ENCODE assay signal across 22 mouse cellular contexts in genomic region chr11:111689899-111690298, GRCm38 (mm10).
A peak's percentile ranks its signal among the peaks of the same experiment; 100 is the strongest.
DNase-seq lines count a peak whose midpoint lies in the region; ATAC-seq and TF ChIP-seq lines count a peak whose summit lies in the region.
"Had no signal": no experiment of that assay in that cellular context is flagged by ENCODE, and none has a peak within 500 bp of the region (broad histone marks: within the 10 kb centered on the region; RNA-seq: fewer than 3 reads in every experiment).

No protein-coding gene starts in this region.

- no peak for TF ChIP-seq POLR2A in CH12.LX (IDR thresholded peaks at IDR 0.05; ENCODE audit: low read depth, low read length)

- no peak for TF ChIP-seq CTCF in lung, postnatal 0 days (IDR thresholded peaks at IDR 0.05)
- no peak for TF ChIP-seq CTCF in CH12.LX (conservative IDR thresholded peaks at IDR 0.05 in 1 of 2, IDR thresholded peaks at IDR 0.05 in 1 of 2; ENCODE audit: low read depth in 2 of 2, low read length in 2 of 2)
- TF ChIP-seq CTCF in layer of hippocampus, adult 2 months (conservative IDR thresholded peaks at IDR 0.05), result no peak

- H3K36me3 ChIP-seq in lung, postnatal 0 days (ENCODE audit: insufficient read depth, low read length), result no peaks in the 10 kb centered on the region
- H3K36me3 ChIP-seq in CH12.LX (replicated peaks in 1 of 2; ENCODE audit: control insufficient read depth in 1 of 2, insufficient read depth in 1 of 2, low read length in 1 of 2), result no peaks in the 10 kb centered on the region
- H3K36me3 ChIP-seq: embryonic facial prominence, embryonic 10.5 days; embryonic facial prominence, embryonic 12.5 days; forebrain, embryonic 15.5 days had no signal

- no peaks in the 10 kb centered on the region for H3K4me1 ChIP-seq in lung, postnatal 0 days (ENCODE audit: insufficient read depth, low read depth, low read length)
- H3K4me1 ChIP-seq in CH12.LX (ENCODE audit: control insufficient read depth in 1 of 2, insufficient read depth in 2 of 2), result peaks cover 0 to 8% of the 10 kb centered on the region in 2 experiments; a peak in 1 of 4 replicates
- H3K4me1 ChIP-seq: embryonic facial prominence, embryonic 12.5 days; forebrain, embryonic 13.5 days; forebrain, embryonic 15.5 days had no signal

- H3K27me3 ChIP-seq in lung, postnatal 0 days (replicated peaks; ENCODE audit: insufficient read depth, low read length), result no peaks in the 10 kb centered on the region
- H3K27me3 ChIP-seq in CH12.LX (replicated peaks), result no peaks in the 10 kb centered on the region
- H3K27me3 ChIP-seq: embryonic facial prominence, embryonic 12.5 days; forebrain, embryonic 13.5 days; forebrain, embryonic 15.5 days had no signal

- H3K79me2 ChIP-seq in CH12.LX (replicated peaks; ENCODE audit: control insufficient read depth, extremely low read depth, insufficient read depth, poor library complexity, severe bottlenecking), result no peaks in the 10 kb centered on the region

- peak; percentile 13 for DNase-seq in lung, postnatal 0 days (ENCODE audit: low spot score)
- DNase-seq in lung, adult 18-20 months, result no peak
- DNase-seq in CH12.LX (ENCODE audit: extremely low read depth), result peak; percentile 59
- DNase-seq in induced T-regulatory cell, adult 2 months (ENCODE audit: low read depth), result peak; percentile 1
- DNase-seq in layer of hippocampus, adult 2 months (ENCODE audit: low spot score in 2 of 2), result no peak
- DNase-seq: adrenal gland, adult 8-10 months; adrenal gland, postnatal 14 days; adrenal gland, postnatal 36 days; B cell, adult 2 months; cerebellum, adult 11-12 months; cerebellum, adult 2 months; cerebellum, adult 9-10 months; cerebellum, postnatal 10 days; cerebellum, postnatal 25 days; forebrain, postnatal 0 days had no signal

- WGBS in lung, postnatal 0 days, result 44% methylated on average over 2 of the region's 2 CpGs

- H3K9me3 ChIP-seq in lung, postnatal 0 days (ENCODE audit: low read length), result no peaks in the 10 kb centered on the region
- H3K9me3 ChIP-seq in CH12.LX (replicated peaks; ENCODE audit: low read length), result no peaks in the 10 kb centered on the region
- H3K9me3 ChIP-seq: embryonic facial prominence, embryonic 10.5 days; embryonic facial prominence, embryonic 12.5 days; forebrain, embryonic 13.5 days; forebrain, embryonic 15.5 days had no signal

- dilution Hi-C loops in CH12.LX (cut with MboI; ENCODE audit: extremely low pct_ligation_motif_present, extremely low pct_unique_long_range_greater_than_20kb, low sequenced_read_pairs), result no loop called here

- no peak overlapping the region for H3K4me3 ChIP-seq in lung, postnatal 0 days (ENCODE audit: low read depth, low read length)
- H3K4me3 ChIP-seq in CH12.LX (replicated peaks in 1 of 3; ENCODE audit: low read depth in 2 of 3, low read length in 2 of 3, poor library complexity in 1 of 3), result no peak overlapping the region
- H3K4me3 ChIP-seq in layer of hippocampus, adult 2 months, result no peak overlapping the region
- H3K4me3 ChIP-seq: embryonic facial prominence, embryonic 10.5 days; embryonic facial prominence, embryonic 12.5 days; forebrain, embryonic 13.5 days; forebrain, embryonic 15.5 days had no signal

- in situ Hi-C loops in CH12.LX (cut with MboI; ENCODE audit: low pct_ligation_motif_present, low pct_unique_long_range_greater_than_20kb, low sequenced_read_pairs), result no loop called here

- no peak for TF ChIP-seq EP300 in lung, postnatal 0 days (IDR thresholded peaks at IDR 0.05)
- no peak for TF ChIP-seq EP300 in CH12.LX (IDR thresholded peaks at IDR 0.05; ENCODE audit: low read length)

- no peak overlapping the region for H3K9ac ChIP-seq in lung, postnatal 0 days (replicated peaks; ENCODE audit: low read depth)
- H3K9ac ChIP-seq in CH12.LX (ENCODE audit: insufficient read depth, low read depth), result no peak overlapping the region
- H3K9ac ChIP-seq: embryonic facial prominence, embryonic 12.5 days; forebrain, embryonic 13.5 days; forebrain, embryonic 15.5 days; forebrain, postnatal 0 days had no signal

- TF ChIP-seq RAD21 in CH12.LX (IDR thresholded peaks at IDR 0.05; ENCODE audit: low read depth, low read length), result no peak

- H3K4me2 ChIP-seq in lung, postnatal 0 days (replicated peaks; ENCODE audit: low read depth, low read length), result no peak overlapping the region
- H3K4me2 ChIP-seq in CH12.LX (ENCODE audit: insufficient read depth, low read depth, poor library complexity, severe bottlenecking), result no peak overlapping the region
- H3K4me2 ChIP-seq: embryonic facial prominence, embryonic 12.5 days; forebrain, embryonic 13.5 days; forebrain, embryonic 15.5 days had no signal

- no peak for ATAC-seq in lung, postnatal 0 days
- ATAC-seq: activated CD4-positive, CD25-positive, alpha-beta regulatory T cell, adult 4 months; CD4-positive, CD25-positive, alpha-beta regulatory T cell, adult 4 months; forebrain, embryonic 13.5 days; forebrain, embryonic 15.5 days; forebrain, postnatal 0 days; Patski had no signal

- H3K27ac ChIP-seq in lung, postnatal 0 days (ENCODE audit: low read length), result no peak overlapping the region
- no peak overlapping the region for H3K27ac ChIP-seq in CH12.LX (ENCODE audit: insufficient read depth, low read depth)
- no peak overlapping the region for H3K27ac ChIP-seq in layer of hippocampus, adult 2 months
- H3K27ac ChIP-seq: embryonic facial prominence, embryonic 10.5 days; embryonic facial prominence, embryonic 12.5 days; forebrain, embryonic 13.5 days; forebrain, embryonic 15.5 days had no signal

TF ChIP-seq in CH12.LX, 34 proteins besides CTCF, POLR2A, EP300 and RAD21:
- 0 out of 2 replicates have a peak, but pooled peaks have one; percentile 61 for TF ChIP-seq TBP (conservative IDR thresholded peaks at IDR 0.05; ENCODE audit: low read depth, low read length)
- no peak for TF ChIP-seq NRF1 (IDR thresholded peaks at IDR 0.05; ENCODE audit: low read depth, low read length)
- no peak for TF ChIP-seq MAFK (IDR thresholded peaks at IDR 0.05; ENCODE audit: insufficient replicate concordance, low read length)
- no peak for TF ChIP-seq TCF12 (IDR thresholded peaks at IDR 0.05; ENCODE audit: low read depth, low read length)
TF ChIP-seq in CH12.LX: peak in this region for 1.

Comparison
In these comparisons a context has a peak if more than half of its experiments do, and no peak if none do; other contexts are left out.
1. DNase-seq: peak in lung, postnatal 0 days (single experiment), CH12.LX (single experiment) and induced T-regulatory cell, adult 2 months (single experiment); none in lung, adult 18-20 months (0 of 2) and layer of hippocampus, adult 2 months (0 of 2).